Mouse (Mus musculus): Measurements from ENCODE around the gene Acap3. TPM values are rescaled to one million over a fixed set of nuclear protein-coding genes. Genes with fewer than 3 reads are reported as not detected.

The Acap3 gene
- polyA plus RNA-seq, 1 experiment from 2014 or later: 84.5 TPM

DNA sequence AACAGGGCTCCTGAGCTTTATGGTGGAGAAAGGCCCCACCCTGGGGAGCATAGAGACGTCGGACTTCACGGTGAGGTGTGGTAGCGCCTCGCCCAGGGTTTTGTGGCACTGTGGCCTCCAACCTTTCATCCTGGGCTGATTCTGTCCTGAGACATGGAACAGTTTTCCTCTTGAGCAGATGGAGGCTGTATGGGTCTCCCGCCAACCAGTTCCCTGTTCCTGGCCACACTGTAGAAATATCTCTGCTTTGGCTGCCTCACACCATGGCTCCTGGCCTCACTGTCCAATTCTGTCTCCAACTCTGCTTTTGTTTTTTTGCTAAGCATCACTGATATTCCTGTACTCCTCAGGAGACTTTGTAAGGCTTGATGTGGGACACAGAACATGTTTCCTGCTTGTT is 63.9 kb downstream of the Acap3 start:
- Histone ChIP-seq H3K9ac (replicated peaks) (no peak overlapping the region), H3K9me3 (no peaks in the 10 kb centered on the region), H3K4me2 (replicated peaks) (no peak overlapping the region), H3K27ac (replicated peaks) (no peak overlapping the region), H3K4me1 (no peaks in the 10 kb centered on the region), H3K36me3 (peaks cover 78% of the 10 kb centered on the region), H3K27me3 (no peaks in the 10 kb centered on the region), H3K4me3 (no peak overlapping the region)
- ATAC-seq (replicated peaks): no peak
- WGBS: 95% methylated on average over 6 of the region's 6 CpGs

Small RNA genes lying within 50 kb of the gene (microRNA-seq; reads per million reads assigned to microRNA genes)
- gene Gm22991: not detected

Other genes with a start within 250 kb of the Acap3 start
- not detected in 2 replicates for gene Gm10563, start 246.4 kb upstream of the Acap3 start, polyA plus RNA-seq (2015; fragmentation: Nextera tagmentation; extraction: Ambion mirVana)
- gene Mmp23, start 238.4 kb upstream of the Acap3 start, polyA plus RNA-seq (2015; fragmentation: Nextera tagmentation; extraction: Ambion mirVana): 2.3 and 2.6 TPM in 2 replicates
- 51.6 and 52.1 TPM in 2 replicates for gene Mib2, start 222.6 kb upstream of the Acap3 start, polyA plus RNA-seq (2015; fragmentation: Nextera tagmentation; extraction: Ambion mirVana)
- gene Fndc10, start 197.5 kb upstream of the Acap3 start, polyA plus RNA-seq (2015; fragmentation: Nextera tagmentation; extraction: Ambion mirVana): 8.2 and 10.9 TPM in 2 replicates
- 144 and 146 TPM in 2 replicates for gene Ssu72, start 187.0 kb upstream of the Acap3 start, polyA plus RNA-seq (2015; fragmentation: Nextera tagmentation; extraction: Ambion mirVana)
- 10.4 TPM in 2 replicates for gene Tmem240, start 157.0 kb upstream of the Acap3 start, polyA plus RNA-seq (2015; fragmentation: Nextera tagmentation; extraction: Ambion mirVana)
- 91.0 TPM in 2 replicates for gene Atad3a, start 130.7 kb upstream of the Acap3 start, polyA plus RNA-seq (2015; fragmentation: Nextera tagmentation; extraction: Ambion mirVana)
- gene Vwa1, start 117.1 kb upstream of the Acap3 start, polyA plus RNA-seq (2015; fragmentation: Nextera tagmentation; extraction: Ambion mirVana): 21.8 and 22.6 TPM in 2 replicates
- 0.29 and 0.60 TPM in 2 replicates for gene Tmem88b, start 105.9 kb upstream of the Acap3 start, polyA plus RNA-seq (2015; fragmentation: Nextera tagmentation; extraction: Ambion mirVana)
- not detected in 2 replicates for gene Ankrd65, start 101.4 kb upstream of the Acap3 start, polyA plus RNA-seq (2015; fragmentation: Nextera tagmentation; extraction: Ambion mirVana)
- gene Mrpl20, start 88.9 kb upstream of the Acap3 start, polyA plus RNA-seq (2015; fragmentation: Nextera tagmentation; extraction: Ambion mirVana): 228 and 244 TPM in 2 replicates
- gene Ccnl2, start 79.3 kb upstream of the Acap3 start, polyA plus RNA-seq (2015; fragmentation: Nextera tagmentation; extraction: Ambion mirVana): 172 and 173 TPM in 2 replicates
- 127 and 130 TPM in 2 replicates for gene Aurkaip1, start 60.5 kb upstream of the Acap3 start, polyA plus RNA-seq (2015; fragmentation: Nextera tagmentation; extraction: Ambion mirVana)
- gene Mxra8, start 52.1 kb upstream of the Acap3 start, polyA plus RNA-seq (2015; fragmentation: Nextera tagmentation; extraction: Ambion mirVana): 15.0 and 19.0 TPM in 2 replicates
- gene Dvl1, start 44.4 kb upstream of the Acap3 start, polyA plus RNA-seq (2015; fragmentation: Nextera tagmentation; extraction: Ambion mirVana): 10.6 and 23.1 TPM in 2 replicates
- 0.64 and 0.73 TPM in 2 replicates for gene Tas1r3, start 28.5 kb upstream of the Acap3 start, polyA plus RNA-seq (2015; fragmentation: Nextera tagmentation; extraction: Ambion mirVana)
- 20.5 and 22.9 TPM in 2 replicates for gene Cptp, start 22.4 kb upstream of the Acap3 start, polyA plus RNA-seq (2015; fragmentation: Nextera tagmentation; extraction: Ambion mirVana)
- gene Ints11, start 22.3 kb upstream of the Acap3 start, polyA plus RNA-seq (2015; fragmentation: Nextera tagmentation; extraction: Ambion mirVana): 90.6 and 99.9 TPM in 2 replicates
- 61.5 and 64.8 TPM in 2 replicates for gene Pusl1, start within 50 bp of the Acap3 start, polyA plus RNA-seq (2015; fragmentation: Nextera tagmentation; extraction: Ambion mirVana)
- 123 and 127 TPM in 2 replicates for gene Ube2j2, start 52.0 kb downstream of the Acap3 start, polyA plus RNA-seq (2015; fragmentation: Nextera tagmentation; extraction: Ambion mirVana)
- 7.4 and 9.0 TPM in 2 replicates for gene C1qtnf12, start 70.5 kb downstream of the Acap3 start, polyA plus RNA-seq (2015; fragmentation: Nextera tagmentation; extraction: Ambion mirVana)
- gene B3galt6, start 100.8 kb downstream of the Acap3 start, polyA plus RNA-seq (2015; fragmentation: Nextera tagmentation; extraction: Ambion mirVana): 27.8 and 30.2 TPM in 2 replicates
- gene Sdf4, start 101.0 kb downstream of the Acap3 start, polyA plus RNA-seq (2015; fragmentation: Nextera tagmentation; extraction: Ambion mirVana): 114 and 117 TPM in 2 replicates
- 0.83 and 0.95 TPM in 2 replicates for gene Tnfrsf4, start 122.0 kb downstream of the Acap3 start, polyA plus RNA-seq (2015; fragmentation: Nextera tagmentation; extraction: Ambion mirVana)
- 0.66 and 1.5 TPM in 2 replicates for gene Tnfrsf18, start 134.3 kb downstream of the Acap3 start, polyA plus RNA-seq (2015; fragmentation: Nextera tagmentation; extraction: Ambion mirVana)
- not detected in 2 replicates for gene Ttll10, start 167.6 kb downstream of the Acap3 start, polyA plus RNA-seq (2015; fragmentation: Nextera tagmentation; extraction: Ambion mirVana)
- 40.2 and 41.0 TPM in 2 replicates for gene 9430015G10Rik, start 218.2 kb downstream of the Acap3 start, polyA plus RNA-seq (2015; fragmentation: Nextera tagmentation; extraction: Ambion mirVana)
- gene Rnf223, start 238.7 kb downstream of the Acap3 start, polyA plus RNA-seq (2015; fragmentation: Nextera tagmentation; extraction: Ambion mirVana): 0.46 and 0.72 TPM in 2 replicates

Measured in forebrain, embryonic 15.5 days (tissue).